Mouse (Mus musculus) liver, postnatal 0 days (tissue): ENCODE data around the gene Zfp503.

Source experiments
- CTCF ChIP-seq: sonication (generic); IDR thresholded peaks from 2 replicates; pipeline ENCODE4 v1.5.1; 2016; ENCODE audit warnings: antibody characterized with exemption, low read depth
- EP300 ChIP-seq: IDR thresholded peaks from 2 replicates; pipeline ENCODE4 v1.6.1; 2016; ENCODE audit warnings: antibody characterized with exemption, low read depth, mild to moderate bottlenecking

- TF ChIP-seq CTCF (no peak), EP300 (no peak)
Observed at GRCm38 (mm10) chr14:21984757-21985425, 4.5 kb downstream of the Zfp503 start.
